Mouse (Mus musculus) intestine, embryonic 14.5 days (tissue): ENCODE results near the gene Rasal1. TPM values are rescaled to one million over a fixed set of nuclear protein-coding genes. Genes with fewer than 3 reads are reported as not detected.

Source experiments
- ATAC-seq: fragments of 200-750 bp; cut with Nextera tagmentation; replicated peaks from 2 replicates; pipeline ENCODE4 v1.8.0; 2017; ENCODE audit warnings: low read depth, moderate number of reproducible peaks, moderate TSS enrichment, moderate library complexity; ENCODE audit not compliant: low FRiP score, low TSS enrichment
- DNase-seq: peaks from one replicate; pipeline ENCODE4 v3.0.0-alpha.2; 2018; ENCODE audit warnings: low spot score
- H3K27ac ChIP-seq: fragments of 300-500 bp; sonication (generic); 2 replicates; pipeline ENCODE4 v1.5.1; 2014; ENCODE audit warnings: low read depth, mild to moderate bottlenecking, control low read depth
- H3K27me3 ChIP-seq: fragments of 300-500 bp; sonication (generic); replicated peaks from 2 replicates; pipeline ENCODE4 v1.6.1; 2014; ENCODE audit warnings: low read length, control low read depth; ENCODE audit not compliant: control insufficient read depth, insufficient read depth
- H3K36me3 ChIP-seq: fragments of 300-500 bp; sonication (generic); 2 replicates; pipeline ENCODE4 v1.6.1; 2014; ENCODE audit warnings: low read length, control low read depth; ENCODE audit not compliant: control insufficient read depth, insufficient read depth
- H3K4me1 ChIP-seq: fragments of 300-500 bp; sonication (generic); replicated peaks from 2 replicates; pipeline ENCODE4 v1.6.1; 2014; ENCODE audit warnings: low read length, control low read depth, mixed read lengths; ENCODE audit not compliant: control insufficient read depth, insufficient read depth
- H3K4me2 ChIP-seq: fragments of 300-500 bp; sonication (generic); 2 replicates; pipeline ENCODE4 v1.6.1; 2014; ENCODE audit warnings: low read length
- H3K4me3 ChIP-seq: fragments of 300-500 bp; sonication (generic); 2 replicates; pipeline ENCODE4 v1.5.1; 2014; ENCODE audit warnings: low read depth, low read length, control low read depth, mixed read lengths
- H3K9ac ChIP-seq: fragments of 300-500 bp; sonication (generic); 2 replicates; pipeline ENCODE4 v1.6.1; 2014; ENCODE audit warnings: mild to moderate bottlenecking, low read length
- H3K9me3 ChIP-seq: fragments of 300-500 bp; sonication (generic); 2 replicates; pipeline ENCODE4 v1.6.1; 2016; ENCODE audit warnings: low read length, control low read depth; ENCODE audit not compliant: control insufficient read depth
- WGBS: fragments of 180-500 bp; shearing (Covaris S2); extraction: QIAGEN DNeasy Blood & Tissue Kit; methylation state at CpG from one replicate; pipeline ENCODE4 v1.1.7; 2014; 5-methylcytosine and 5-hydroxymethylcytosine counted together
- polyA plus RNA-seq: library from polyadenylated mRNA; unstranded; fragments of >200 nt; fragmentation: Nextera tagmentation; extraction: Ambion mirVana; gene quantifications from 2 replicates; pipeline ENCODE4 v1.2.1, GENCODE M21; 2014

Gene Rasal1
- polyA plus RNA-seq, 1 experiment from 2014 or later, result 0.50 TPM

DNA sequence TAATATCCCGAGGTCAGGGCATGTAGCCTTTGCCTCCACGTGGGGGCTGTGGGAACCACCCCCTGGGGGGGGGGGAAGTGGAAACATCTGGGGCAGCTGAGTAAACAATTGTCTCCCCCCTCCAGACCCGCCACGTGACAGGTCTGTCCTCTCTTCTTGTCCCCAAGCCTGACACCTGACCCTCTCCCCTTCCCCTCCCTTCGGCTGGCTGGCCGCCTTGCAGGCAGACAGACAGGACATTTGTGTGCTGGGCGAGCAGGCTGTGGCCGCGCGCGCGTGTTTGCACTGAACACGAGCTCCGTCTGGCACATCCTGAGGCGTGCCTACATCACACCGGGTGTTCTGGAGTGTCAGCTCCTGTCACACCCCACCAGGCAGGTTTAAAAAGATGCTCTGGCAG, 57.9 kb downstream of the Rasal1 start:
- Histone ChIP-seq H3K9me3 (no peaks in the 10 kb centered on the region), H3K4me3 (no peak overlapping the region), H3K4me2 (peak overlapping the region; percentile 34), H3K27ac (no peak overlapping the region), H3K27me3 (peaks cover 23% of the 10 kb centered on the region), H3K36me3 (no peaks in the 10 kb centered on the region), H3K4me1 (peaks cover 7% of the 10 kb centered on the region), H3K9ac (no peak overlapping the region)
- WGBS, result 8% methylated on average over 16 of the region's 16 CpGs
- DNase-seq, result no peak
- no peak for ATAC-seq

- ATAC-seq (no peak), DNase-seq (no peak)
- peaks cover 7% of the 10 kb centered on the region for H3K4me1 ChIP-seq
- H3K36me3 ChIP-seq, result no peaks in the 10 kb centered on the region
- no peak overlapping the region for H3K9ac ChIP-seq
- peak overlapping the region; percentile 34 for H3K4me2 ChIP-seq
- H3K27ac ChIP-seq, result no peak overlapping the region
- no peaks in the 10 kb centered on the region for H3K9me3 ChIP-seq
- H3K4me3 ChIP-seq, result no peak overlapping the region
- 44% methylated on average over 13 of the region's 13 CpGs for WGBS
- peaks cover 27% of the 10 kb centered on the region for H3K27me3 ChIP-seq
Observed at GRCm38 (mm10) chr5:120706976-120707375, 58.4 kb downstream of the Rasal1 start.

DNA sequence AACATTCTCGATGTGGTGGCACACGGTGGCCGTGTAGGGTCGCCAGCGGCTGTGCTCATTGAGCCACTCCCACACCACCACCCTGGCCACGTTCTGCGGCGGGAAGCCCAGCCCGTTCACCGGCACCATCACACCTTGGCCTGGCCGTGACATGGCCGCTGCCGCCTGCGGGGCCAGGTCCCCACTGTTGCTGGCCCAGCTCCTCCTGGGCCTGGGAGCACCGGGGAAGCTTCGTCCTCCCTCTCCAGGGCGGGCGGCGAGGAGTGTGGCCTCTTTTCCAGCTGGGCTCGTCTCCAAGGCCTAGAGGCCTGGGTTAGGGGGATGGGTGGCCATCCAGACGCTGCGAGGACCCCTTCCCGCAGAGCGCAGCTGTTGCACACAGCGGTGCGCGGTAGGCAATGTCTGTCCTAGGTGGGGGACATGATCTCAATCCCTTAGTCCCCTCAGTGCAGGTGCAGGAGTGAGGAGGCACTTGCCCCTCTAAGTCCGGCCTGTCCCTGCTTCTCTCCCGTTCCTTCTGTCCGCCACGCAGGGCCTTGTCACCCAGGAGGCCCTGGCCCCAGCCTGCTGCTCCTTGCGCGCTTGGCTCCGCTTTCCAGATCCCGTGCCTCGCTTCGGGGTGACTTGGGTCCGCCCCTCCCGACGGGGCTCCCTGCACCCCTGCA, 61.7 kb downstream of the Rasal1 start:
- H3K27me3 ChIP-seq, result peaks cover 50% of the 10 kb centered on the region
- H3K4me3 ChIP-seq, result peak overlapping the region; percentile 45
- WGBS, result 3% methylated on average over 39 of the region's 40 CpGs
- DNase-seq (peak; percentile 73), ATAC-seq (0 out of 2 replicates have a peak, but pooled peaks have one; percentile 38)
- H3K36me3 ChIP-seq, result no peaks in the 10 kb centered on the region
- no peak overlapping the region for H3K27ac ChIP-seq
- H3K9ac ChIP-seq, result peak overlapping the region; percentile 44
- peak overlapping the region; percentile 81 for H3K4me2 ChIP-seq
- peaks cover 7% of the 10 kb centered on the region for H3K4me1 ChIP-seq
- H3K9me3 ChIP-seq, result no peaks in the 10 kb centered on the region

GRCm38 (mm10) chr5:120710826-120711248, 62.2 kb downstream of the Rasal1 start:
- Histone ChIP-seq H3K27me3 (peaks cover 50% of the 10 kb centered on the region), H3K4me2 (peak overlapping the region; percentile 81), H3K4me3 (peak overlapping the region; percentile 45), H3K9ac (peak overlapping the region; percentile 44), H3K27ac (no peak overlapping the region), H3K4me1 (peaks cover 7% of the 10 kb centered on the region), H3K9me3 (no peaks in the 10 kb centered on the region), H3K36me3 (no peaks in the 10 kb centered on the region)
- 4% methylated on average over 23 of the region's 34 CpGs for WGBS
- ATAC-seq (no peak; the same call in 1 of the 2 replicates), DNase-seq (no peak)

DNA sequence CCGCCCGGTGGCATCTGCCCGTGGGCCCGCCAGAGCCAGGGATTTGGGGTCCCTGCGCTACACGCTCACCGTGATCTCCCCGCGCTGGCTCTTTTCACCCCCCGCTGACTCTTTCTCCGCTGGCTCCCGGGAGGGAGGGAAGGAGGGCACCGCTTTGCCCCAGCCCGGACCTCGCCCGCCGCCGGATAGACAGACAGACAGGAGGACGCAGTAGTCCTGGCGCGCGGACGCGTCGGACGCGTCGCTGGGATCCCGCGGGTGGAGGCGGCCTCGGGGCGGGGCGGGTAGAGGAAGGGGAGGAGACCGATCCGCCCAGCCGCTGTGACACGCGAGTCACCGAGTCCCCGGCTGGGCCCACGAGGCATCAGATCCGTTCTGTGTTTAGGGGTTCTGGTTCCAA, 62.8 kb downstream of the Rasal1 start:
- Histone ChIP-seq H3K4me1 (peaks cover 7% of the 10 kb centered on the region), H3K9me3 (no peaks in the 10 kb centered on the region), H3K9ac (peak overlapping the region; percentile 29; the same call in 1 of the 2 replicates), H3K27ac (no peak overlapping the region), H3K4me3 (peak overlapping the region; percentile 45), H3K4me2 (peak overlapping the region; percentile 81), H3K27me3 (peaks cover 50% of the 10 kb centered on the region), H3K36me3 (no peaks in the 10 kb centered on the region)
- no peak for DNase-seq
- 2% methylated on average over 39 of the region's 43 CpGs for WGBS
- ATAC-seq, result no peak

DNA sequence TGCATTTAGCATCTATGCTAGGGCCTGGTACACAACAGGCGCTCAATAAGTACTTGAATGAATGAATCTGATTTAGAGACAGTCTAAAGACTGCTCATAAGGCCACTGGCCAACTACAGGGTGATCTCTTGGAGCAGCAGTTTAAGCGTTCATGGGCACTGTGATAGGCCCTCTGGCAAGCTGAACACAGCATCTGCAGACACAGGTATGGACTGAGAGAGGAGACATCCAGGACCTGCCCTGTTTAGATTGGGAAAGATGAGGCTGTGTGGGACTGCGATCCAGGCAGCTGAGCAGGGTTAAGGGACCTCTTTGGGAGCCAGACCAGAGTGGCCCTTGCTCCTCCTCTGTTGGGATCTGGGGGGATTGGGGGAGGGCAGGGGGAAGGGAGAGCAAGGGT, 63.2 kb downstream of the Rasal1 start, which contains the start of gene Dtx1:
Dtx1 (minus strand) TSS at position 101 of the 400 bp plus-strand sequence.
- Histone ChIP-seq H3K9ac (peak within 1 kb of the TSS; percentile 44), H3K9me3 (no peaks in the 10 kb centered on the region), H3K4me1 (peaks cover 3% of the 10 kb centered on the region), H3K4me2 (peak within 1 kb of the TSS; percentile 81), H3K36me3 (no peaks in the 10 kb centered on the region), H3K27me3 (peaks cover 50% of the 10 kb centered on the region), H3K27ac (no peak within 1 kb of the TSS), H3K4me3 (peak within 1 kb of the TSS; percentile 45)
- WGBS, result 46% methylated on average over 3 of the region's 3 CpGs
- DNase-seq (no peak), ATAC-seq (no peak)

DNA sequence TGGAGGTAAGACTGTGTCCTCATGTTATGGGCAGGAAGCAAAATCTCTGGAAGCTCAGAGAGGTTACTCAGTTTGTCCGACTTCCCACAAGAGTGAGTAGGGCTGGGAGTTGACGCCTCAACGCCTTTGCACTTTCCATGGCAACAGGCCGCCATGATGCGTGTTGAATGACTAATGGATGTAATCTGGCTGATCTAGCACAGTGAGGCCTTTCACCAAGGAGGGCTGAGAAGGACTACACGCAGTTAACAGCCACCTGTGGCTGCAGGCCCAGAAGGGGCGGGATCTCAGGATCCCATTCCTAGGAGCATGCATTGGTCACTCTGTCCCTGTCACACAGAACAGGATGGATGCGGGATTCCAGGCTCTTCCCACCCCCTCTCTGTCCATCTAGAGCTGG, 64.1 kb downstream of the Rasal1 start:
- Histone ChIP-seq H3K4me2 (no peak overlapping the region), H3K9ac (no peak overlapping the region), H3K36me3 (no peaks in the 10 kb centered on the region), H3K27me3 (peaks cover 50% of the 10 kb centered on the region), H3K4me3 (no peak overlapping the region), H3K27ac (no peak overlapping the region), H3K4me1 (peaks cover 3% of the 10 kb centered on the region; the same call in 1 of the 2 replicates), H3K9me3 (no peaks in the 10 kb centered on the region)
- WGBS, result 72% methylated on average over 8 of the region's 8 CpGs
- ATAC-seq (no peak), DNase-seq (no peak)

- H3K9ac ChIP-seq, result no peak overlapping the region
- no peaks in the 10 kb centered on the region for H3K36me3 ChIP-seq
- ATAC-seq (no peak), DNase-seq (peak; percentile 92)
- H3K4me1 ChIP-seq, result peaks cover 3% of the 10 kb centered on the region; the same call in 1 of the 2 replicates
- 1% methylated on average over 16 of the region's 16 CpGs for WGBS
- no peaks in the 10 kb centered on the region for H3K9me3 ChIP-seq
- no peak overlapping the region for H3K27ac ChIP-seq
- peaks cover 49% of the 10 kb centered on the region for H3K27me3 ChIP-seq
- H3K4me2 ChIP-seq, result no peak overlapping the region
- H3K4me3 ChIP-seq, result no peak overlapping the region
Observed at GRCm38 (mm10) chr5:120714314-120714713, 65.7 kb downstream of the Rasal1 start.

DNA sequence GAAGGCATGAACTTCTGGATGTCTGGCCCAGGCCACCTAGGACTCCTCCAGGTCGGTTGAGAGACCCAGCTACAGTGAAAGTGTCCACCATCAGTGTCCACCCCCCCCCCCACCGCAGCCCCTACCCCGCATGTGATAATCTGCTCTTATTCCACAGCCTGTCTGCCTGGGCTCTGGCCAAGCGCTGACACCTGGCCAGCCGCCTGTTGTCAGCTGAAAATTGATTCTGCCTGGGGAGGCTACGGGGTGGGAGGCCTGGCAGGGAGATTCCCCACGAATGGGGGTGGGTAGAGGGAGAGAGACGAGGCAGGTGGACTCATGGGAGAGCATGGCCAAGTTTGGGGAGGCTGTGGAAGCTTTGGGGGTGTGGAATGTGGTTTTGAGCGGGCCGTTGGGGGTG, 68.5 kb downstream of the Rasal1 start:
- H3K4me1 ChIP-seq, result no peaks in the 10 kb centered on the region
- DNase-seq (no peak), ATAC-seq (no peak)
- H3K36me3 ChIP-seq, result no peaks in the 10 kb centered on the region
- peaks cover 21% of the 10 kb centered on the region for H3K27me3 ChIP-seq
- H3K4me3 ChIP-seq, result no peak overlapping the region
- no peak overlapping the region for H3K27ac ChIP-seq
- H3K4me2 ChIP-seq, result no peak overlapping the region
- H3K9me3 ChIP-seq, result 0 out of 2 replicates have a peak, but pooled peaks cover 3% of the 10 kb centered on the region
- H3K9ac ChIP-seq, result no peak overlapping the region
- 59% methylated on average over 10 of the region's 10 CpGs for WGBS
